Mouse (Mus musculus) embryonic facial prominence, embryonic 14.5 days (tissue): ENCODE measurements around the gene Emb. TPM values are rescaled to one million over a fixed set of nuclear protein-coding genes. Genes with fewer than 3 reads are reported as not detected.

Experiments used
- ATAC-seq: fragments of 200-750 bp; cut with Nextera tagmentation; 2 replicates; pipeline ENCODE4 v1.8.0; 2017; ENCODE audit warnings: low read depth, moderate number of reproducible peaks, moderate TSS enrichment
- DNase-seq: peaks from one replicate; pipeline ENCODE4 v3.0.0-alpha.2; 2015; ENCODE audit warnings: low spot score
- H3K27ac ChIP-seq: fragments of 300-500 bp; sonication (generic); replicated peaks from 2 replicates; pipeline ENCODE4 v1.5.1; 2014; ENCODE audit warnings: low read depth, mild to moderate bottlenecking, low read length, moderate library complexity
- H3K27me3 ChIP-seq: fragments of 300-500 bp; sonication (generic); replicated peaks from 2 replicates; pipeline ENCODE4 v1.6.1; 2014; ENCODE audit warnings: low read length; ENCODE audit not compliant: control insufficient read depth, insufficient read depth
- H3K36me3 ChIP-seq: fragments of 300-500 bp; sonication (generic); 2 replicates; pipeline ENCODE4 v1.6.1; 2014; ENCODE audit warnings: low read length, mixed read lengths; ENCODE audit not compliant: control insufficient read depth, insufficient read depth
- H3K4me1 ChIP-seq: fragments of 300-500 bp; sonication (generic); 2 replicates; pipeline ENCODE4 v1.6.1; 2014; ENCODE audit warnings: antibody characterized with exemption, low read length; ENCODE audit not compliant: control insufficient read depth, insufficient read depth
- H3K4me2 ChIP-seq: fragments of 300-500 bp; sonication (generic); 2 replicates; pipeline ENCODE4 v1.6.1; 2014; ENCODE audit warnings: low read depth, mild to moderate bottlenecking, low read length, moderate library complexity, mixed read lengths
- H3K4me3 ChIP-seq: fragments of 300-500 bp; sonication (generic); 2 replicates; pipeline ENCODE4 v1.5.1; 2014; ENCODE audit warnings: low read depth, mild to moderate bottlenecking, low read length
- H3K9ac ChIP-seq: fragments of 300-500 bp; sonication (generic); 2 replicates; pipeline ENCODE4 v1.6.1; 2014; ENCODE audit warnings: low read depth, mild to moderate bottlenecking, low read length, moderate library complexity, mixed read lengths
- H3K9me3 ChIP-seq: fragments of 300-500 bp; sonication (generic); 2 replicates; pipeline ENCODE4 v1.6.1; 2016; ENCODE audit warnings: low read length; ENCODE audit not compliant: control insufficient read depth
- WGBS: fragments of 180-500 bp; shearing (Covaris S2); extraction: QIAGEN DNeasy Blood & Tissue Kit; methylation state at CpG from one replicate; pipeline ENCODE4 v1.1.7; 2014; 5-methylcytosine and 5-hydroxymethylcytosine counted together
- polyA plus RNA-seq: library from polyadenylated mRNA; unstranded; fragments of >200 nt; fragmentation: Nextera tagmentation; extraction: Ambion mirVana; gene quantifications from 2 replicates; pipeline ENCODE4 v1.2.1, GENCODE M21; 2014

The Emb gene
- polyA plus RNA-seq, 1 experiment from 2014 or later = 31.7 TPM

GRCm38 (mm10) chr13:117216126-117216525 lies 7.8 kb downstream of the Emb start:
- ATAC-seq = no peak
- Histone ChIP-seq H3K9ac (no peak overlapping the region), H3K4me3 (no peak overlapping the region), H3K27ac (no peak overlapping the region), H3K9me3 (no peaks in the 10 kb centered on the region), H3K36me3 (no peaks in the 10 kb centered on the region), H3K4me2 (no peak overlapping the region), H3K4me1 (no peaks in the 10 kb centered on the region), H3K27me3 (peaks cover 10% of the 10 kb centered on the region)
- DNase-seq = no peak
- 26% methylated on average over 10 of the region's 10 CpGs for WGBS

DNA sequence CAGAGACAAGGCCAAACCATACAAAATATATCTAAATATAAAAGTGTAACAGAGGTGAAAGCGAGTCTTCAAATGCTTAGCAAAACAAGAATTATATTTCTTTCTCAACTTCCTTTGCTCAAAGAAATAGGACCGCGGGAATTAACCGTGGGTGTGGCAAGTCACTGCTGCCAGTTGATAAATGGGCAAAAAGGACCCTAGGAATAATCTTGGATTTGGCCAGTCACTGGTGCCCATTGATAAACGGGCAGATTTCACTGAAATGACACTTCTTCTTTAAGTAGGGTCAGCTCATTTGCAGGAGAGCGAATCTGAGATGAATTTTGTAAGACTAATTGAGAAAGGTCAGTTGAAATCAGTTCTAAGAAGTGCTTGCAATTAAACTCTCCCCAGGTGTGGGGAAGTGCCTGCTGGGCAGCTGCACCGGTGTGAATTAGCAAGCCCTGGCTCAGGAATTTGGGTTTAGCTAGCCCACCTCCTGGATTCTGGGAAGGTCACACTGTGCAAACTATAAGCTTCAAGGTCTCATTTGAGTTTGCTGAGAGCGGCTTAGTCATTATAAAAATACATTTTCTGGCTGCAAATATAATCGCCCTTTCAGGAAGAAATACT lies 8.5 kb downstream of the Emb start:
- Histone ChIP-seq H3K9ac (no peak overlapping the region), H3K4me1 (peaks cover 1% of the 10 kb centered on the region; the same call in 1 of the 2 replicates), H3K4me2 (no peak overlapping the region), H3K36me3 (no peaks in the 10 kb centered on the region), H3K27ac (no peak overlapping the region), H3K4me3 (no peak overlapping the region), H3K27me3 (peaks cover 12% of the 10 kb centered on the region), H3K9me3 (no peaks in the 10 kb centered on the region)
- WGBS = 18% methylated on average over 9 of the region's 9 CpGs
- no peak for DNase-seq
- no peak for ATAC-seq

DNA sequence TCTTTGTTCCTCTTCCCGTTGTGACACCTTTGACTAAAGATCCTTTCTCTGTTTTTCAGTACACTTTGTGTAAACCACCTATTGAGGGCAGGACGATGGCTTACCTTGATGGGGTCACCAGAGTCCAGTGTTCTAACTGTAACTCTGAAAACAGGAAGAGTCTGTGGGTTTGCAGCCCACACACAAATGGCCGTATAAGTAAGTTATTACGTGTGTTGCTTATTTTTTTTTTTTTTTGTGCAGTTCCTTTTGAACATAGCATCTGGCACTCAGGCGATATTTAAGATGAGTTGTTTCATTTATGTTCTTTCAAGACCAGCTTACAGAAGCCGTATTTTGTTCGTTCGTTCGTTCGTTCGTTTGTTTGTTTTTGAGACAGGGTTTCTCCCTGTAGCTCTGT lies 9.3 kb downstream of the Emb start:
- H3K9me3 ChIP-seq = no peaks in the 10 kb centered on the region
- DNase-seq (no peak), ATAC-seq (no peak)
- H3K9ac ChIP-seq = no peak overlapping the region
- no peak overlapping the region for H3K4me3 ChIP-seq
- no peak overlapping the region for H3K27ac ChIP-seq
- H3K4me2 ChIP-seq = no peak overlapping the region
- no peaks in the 10 kb centered on the region for H3K36me3 ChIP-seq
- peaks cover 9% of the 10 kb centered on the region; the same call in 1 of the 2 replicates for H3K4me1 ChIP-seq
- WGBS = 41% methylated on average over 11 of the region's 11 CpGs
- peaks cover 12% of the 10 kb centered on the region for H3K27me3 ChIP-seq

DNA sequence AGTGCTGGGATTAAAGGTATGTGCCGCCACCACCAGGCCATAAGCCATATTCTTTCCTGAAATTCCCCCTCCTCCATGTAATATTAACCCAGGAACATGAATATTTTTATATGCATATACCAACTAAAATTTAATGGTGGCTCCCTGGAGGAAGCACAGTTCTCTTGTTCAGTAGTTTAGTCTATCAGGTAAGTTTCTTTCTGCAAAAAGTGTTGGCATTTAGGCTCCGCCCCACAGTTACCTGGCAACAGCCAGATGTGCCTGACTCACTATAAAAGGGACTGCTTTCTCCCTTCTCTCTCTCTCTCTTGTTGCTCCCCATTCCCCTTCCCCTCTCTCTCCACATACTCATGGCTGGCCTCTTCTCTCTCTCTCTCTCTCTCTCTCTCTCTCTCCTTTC lies 9.8 kb downstream of the Emb start:
- DNase-seq = no peak
- Histone ChIP-seq H3K27me3 (peaks cover 12% of the 10 kb centered on the region), H3K9ac (no peak overlapping the region), H3K9me3 (no peaks in the 10 kb centered on the region), H3K4me3 (no peak overlapping the region), H3K36me3 (no peaks in the 10 kb centered on the region), H3K4me1 (peaks cover 9% of the 10 kb centered on the region; the same call in 1 of the 2 replicates), H3K4me2 (no peak overlapping the region), H3K27ac (no peak overlapping the region)
- ATAC-seq = no peak
- WGBS = 80% methylated on average over 2 of the region's 2 CpGs

DNA sequence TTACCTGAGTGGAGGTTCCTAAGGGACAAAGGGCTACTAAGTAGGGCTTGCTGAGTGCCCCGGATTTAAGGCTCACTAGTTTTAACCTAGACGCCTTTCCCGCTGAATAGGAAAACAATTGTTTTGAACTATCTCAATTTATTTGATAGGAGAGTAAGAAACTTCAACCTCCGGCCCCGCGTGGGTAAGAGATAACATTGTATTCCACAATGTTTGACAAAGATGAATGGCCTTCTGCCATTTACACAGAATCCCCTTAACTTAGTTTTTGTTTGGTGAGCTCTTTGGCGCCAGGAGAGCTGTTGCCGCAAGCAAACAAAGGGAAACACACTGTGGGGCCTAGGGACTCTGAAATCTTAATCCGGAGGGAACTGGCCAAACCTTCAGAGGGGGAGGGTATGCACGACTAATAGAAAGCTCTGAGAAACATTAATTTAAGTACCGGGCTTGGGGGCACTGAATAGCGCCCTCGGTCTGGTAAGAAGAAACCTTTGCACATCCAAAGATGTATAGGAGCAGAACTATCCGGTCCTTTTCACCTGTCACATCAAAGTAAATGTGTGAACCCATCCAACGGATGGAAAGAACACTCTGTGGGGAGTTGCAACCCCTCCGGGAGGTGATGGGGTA lies 11.7 kb downstream of the Emb start:
- WGBS = 9% methylated on average over 16 of the region's 16 CpGs

GRCm38 (mm10) chr13:117220501-117221321 lies 12.4 kb downstream of the Emb start, which contains the start of gene Gm17509:
TSS of gene Gm17509 (minus strand) at chr13:117221075.
- peaks cover 9% of the 10 kb centered on the region; the same call in 1 of the 2 replicates for H3K4me1 ChIP-seq
- peak within 1 kb of the TSS; percentile 72 for H3K9ac ChIP-seq
- ATAC-seq (peak; percentile 87), DNase-seq (peak; percentile 74)
- peak within 1 kb of the TSS; percentile 80 for H3K4me2 ChIP-seq
- H3K36me3 ChIP-seq = no peaks in the 10 kb centered on the region
- H3K27me3 ChIP-seq = peaks cover 12% of the 10 kb centered on the region
- no peaks in the 10 kb centered on the region for H3K9me3 ChIP-seq
- peak within 1 kb of the TSS; percentile 71 for H3K27ac ChIP-seq
- under 1% methylated on average over 57 of the region's 67 CpGs for WGBS
- peak within 1 kb of the TSS; percentile 65 for H3K4me3 ChIP-seq

More for the DNA sequence above, 11.7 kb downstream of the Emb start:
- ATAC-seq (peak; percentile 31; the same call in 1 of the 2 replicates), DNase-seq (no peak)
- Histone ChIP-seq H3K9me3 (no peaks in the 10 kb centered on the region), H3K36me3 (no peaks in the 10 kb centered on the region), H3K27ac (peak overlapping the region; percentile 71; the same call in 1 of the 2 replicates), H3K27me3 (peaks cover 12% of the 10 kb centered on the region), H3K4me3 (peak overlapping the region; percentile 65), H3K4me1 (peaks cover 9% of the 10 kb centered on the region; the same call in 1 of the 2 replicates), H3K4me2 (peak overlapping the region; percentile 80), H3K9ac (peak overlapping the region; percentile 72)

GRCm38 (mm10) chr13:117223125-117223524 lies 14.8 kb downstream of the Emb start:
- no peaks in the 10 kb centered on the region for H3K9me3 ChIP-seq
- no peaks in the 10 kb centered on the region for H3K36me3 ChIP-seq
- no peak overlapping the region for H3K4me3 ChIP-seq
- H3K4me1 ChIP-seq = peaks cover 9% of the 10 kb centered on the region; the same call in 1 of the 2 replicates
- peaks cover 12% of the 10 kb centered on the region for H3K27me3 ChIP-seq
- no peak overlapping the region for H3K4me2 ChIP-seq
- 41% methylated on average over 5 of the region's 5 CpGs for WGBS
- H3K9ac ChIP-seq = no peak overlapping the region
- no peak for ATAC-seq
- no peak for DNase-seq
- no peak overlapping the region for H3K27ac ChIP-seq

GRCm38 (mm10) chr13:117224901-117225300 lies 16.6 kb downstream of the Emb start:
- WGBS = 73% methylated on average over 2 of the region's 2 CpGs
- no peak overlapping the region for H3K9ac ChIP-seq
- no peaks in the 10 kb centered on the region for H3K9me3 ChIP-seq
- no peaks in the 10 kb centered on the region for H3K36me3 ChIP-seq
- H3K4me2 ChIP-seq = no peak overlapping the region
- peaks cover 11% of the 10 kb centered on the region for H3K27me3 ChIP-seq
- peaks cover 9% of the 10 kb centered on the region; the same call in 1 of the 2 replicates for H3K4me1 ChIP-seq
- H3K27ac ChIP-seq = no peak overlapping the region
- H3K4me3 ChIP-seq = no peak overlapping the region
- ATAC-seq (no peak), DNase-seq (no peak)
